Mouse (Mus musculus) forebrain, embryonic 11.5 days (tissue): Measurements from ENCODE around the gene Gm48552. TPM values are rescaled to one million over a fixed set of nuclear protein-coding genes. Genes with fewer than 3 reads are reported as not detected.
A peak's percentile ranks its signal among the peaks of the same experiment; 100 is the strongest.

ENCODE experiments used
- ATAC-seq: fragments of 200-750 bp; cut with Nextera tagmentation; replicated peaks from 2 replicates; pipeline ENCODE4 v1.8.0; 2017; ENCODE audit warnings: moderate TSS enrichment; ENCODE audit not compliant: low FRiP score
- DNase-seq: peaks from one replicate; pipeline ENCODE4 v3.0.0-alpha.2; 2017; ENCODE audit warnings: low spot score
- H3K27ac ChIP-seq: fragments of 300-500 bp; sonication (generic); 2 replicates; pipeline ENCODE4 v1.5.1; 2014; ENCODE audit warnings: low read depth, low read length
- H3K27me3 ChIP-seq: fragments of 300-500 bp; sonication (generic); 2 replicates; pipeline ENCODE4 v1.6.1; 2014; ENCODE audit warnings: mild to moderate bottlenecking, low read length, mixed read lengths; ENCODE audit not compliant: control insufficient read depth, insufficient read depth
- H3K36me3 ChIP-seq: fragments of 300-500 bp; sonication (generic); 2 replicates; pipeline ENCODE4 v1.6.1; 2014; ENCODE audit warnings: mild to moderate bottlenecking, low read length, moderate library complexity, mixed read lengths; ENCODE audit not compliant: control insufficient read depth, insufficient read depth
- H3K4me1 ChIP-seq: fragments of 300-500 bp; sonication (generic); replicated peaks from 2 replicates; pipeline ENCODE4 v1.6.1; 2014; ENCODE audit warnings: low read length, mixed read lengths; ENCODE audit not compliant: control insufficient read depth, insufficient read depth
- H3K4me2 ChIP-seq: fragments of 300-500 bp; sonication (generic); 2 replicates; pipeline ENCODE4 v1.6.1; 2014; ENCODE audit warnings: low read depth, mild to moderate bottlenecking, low read length, moderate library complexity, mixed read lengths; ENCODE audit not compliant: severe bottlenecking
- H3K4me3 ChIP-seq: fragments of 300-500 bp; sonication (generic); 2 replicates; pipeline ENCODE4 v1.5.1; 2014; ENCODE audit warnings: low read depth, low read length
- H3K9ac ChIP-seq: fragments of 300-500 bp; sonication (generic); 2 replicates; pipeline ENCODE4 v1.6.1; 2014; ENCODE audit warnings: low read length
- H3K9me3 ChIP-seq: fragments of 300-500 bp; sonication (generic); 2 replicates; pipeline ENCODE4 v1.6.1; 2016; ENCODE audit warnings: low read length, mixed read lengths; ENCODE audit not compliant: control insufficient read depth
- WGBS: fragments of 180-500 bp; shearing (Covaris S2); extraction: QIAGEN DNeasy Blood & Tissue Kit; methylation state at CpG from one replicate; pipeline ENCODE4 v1.1.7; 2014; 5-methylcytosine and 5-hydroxymethylcytosine counted together
- polyA plus RNA-seq: library from polyadenylated mRNA; unstranded; fragments of >200 nt; fragmentation: Nextera tagmentation; extraction: Ambion mirVana; gene quantifications from 2 replicates; pipeline ENCODE4 v1.2.1, GENCODE M21; 2014

Gene Gm48552
- polyA plus RNA-seq, 1 experiment from 2014 or later, result 1.1 TPM

- WGBS, result 2% methylated on average over 78 of the region's 79 CpGs
- H3K27me3 ChIP-seq, result peaks cover 5% of the 10 kb centered on the region; the same call in 1 of the 2 replicates
- peak within 1 kb of the TSS; percentile 99 for H3K4me2 ChIP-seq
- no peaks in the 10 kb centered on the region for H3K36me3 ChIP-seq
- H3K27ac ChIP-seq, result no peak within 1 kb of the TSS
- H3K4me1 ChIP-seq, result peaks cover 7% of the 10 kb centered on the region; the same call in 1 of the 2 replicates
- H3K4me3 ChIP-seq, result peak within 1 kb of the TSS; percentile 64
- ATAC-seq (peak; percentile 92), DNase-seq (peak; percentile 93)
- no peaks in the 10 kb centered on the region for H3K9me3 ChIP-seq
- H3K9ac ChIP-seq, result peak within 1 kb of the TSS; percentile 64
Observed at GRCm38 (mm10) chr10:81356991-81357844, 31.6 kb upstream of the Gm48552 start, which contains the start of gene Mfsd12. Mfsd12 (plus strand) TSS chr10:81357491.

GRCm38 (mm10) chr10:81358209-81358608 lies 30.6 kb upstream of the Gm48552 start:
- peak overlapping the region; percentile 64 for H3K9ac ChIP-seq
- H3K27ac ChIP-seq, result no peak overlapping the region
- no peak for DNase-seq
- H3K9me3 ChIP-seq, result no peaks in the 10 kb centered on the region
- H3K4me2 ChIP-seq, result peak overlapping the region; percentile 99
- H3K4me3 ChIP-seq, result peak overlapping the region; percentile 64
- no peak; the same call in 1 of the 2 replicates for ATAC-seq
- H3K4me1 ChIP-seq, result peaks cover 8% of the 10 kb centered on the region; the same call in 1 of the 2 replicates
- H3K27me3 ChIP-seq, result peaks cover 10% of the 10 kb centered on the region; the same call in 1 of the 2 replicates
- no peaks in the 10 kb centered on the region for H3K36me3 ChIP-seq
- 36% methylated on average over 4 of the region's 4 CpGs for WGBS

GRCm38 (mm10) chr10:81358841-81359240 lies 30.0 kb upstream of the Gm48552 start:
- 55% methylated on average over 1 of the region's 1 CpGs for WGBS
- no peaks in the 10 kb centered on the region for H3K36me3 ChIP-seq
- H3K9ac ChIP-seq, result no peak overlapping the region
- no peaks in the 10 kb centered on the region for H3K9me3 ChIP-seq
- H3K4me3 ChIP-seq, result no peak overlapping the region
- no peak overlapping the region for H3K27ac ChIP-seq
- peaks cover 14% of the 10 kb centered on the region; the same call in 1 of the 2 replicates for H3K4me1 ChIP-seq
- H3K27me3 ChIP-seq, result peaks cover 15% of the 10 kb centered on the region
- H3K4me2 ChIP-seq, result no peak overlapping the region
- ATAC-seq, result no peak
- DNase-seq, result no peak

- DNase-seq, result no peak
- Histone ChIP-seq H3K4me2 (no peak overlapping the region), H3K27ac (no peak overlapping the region), H3K9ac (no peak overlapping the region), H3K4me3 (no peak overlapping the region), H3K4me1 (peaks cover 30% of the 10 kb centered on the region), H3K27me3 (peaks cover 24% of the 10 kb centered on the region), H3K36me3 (no peaks in the 10 kb centered on the region), H3K9me3 (no peaks in the 10 kb centered on the region)
- no peak for ATAC-seq
- 71% methylated on average over 8 of the region's 8 CpGs for WGBS
Observed at GRCm38 (mm10) chr10:81360721-81361120, 28.1 kb upstream of the Gm48552 start.

- peaks cover 19% of the 10 kb centered on the region for H3K27me3 ChIP-seq
- peaks cover 36% of the 10 kb centered on the region for H3K4me1 ChIP-seq
- H3K36me3 ChIP-seq, result peaks cover 5% of the 10 kb centered on the region; the same call in 1 of the 2 replicates
- no peaks in the 10 kb centered on the region for H3K9me3 ChIP-seq
- DNase-seq (no peak), ATAC-seq (no peak)
- no peak overlapping the region for H3K4me2 ChIP-seq
- WGBS, result 73% methylated on average over 12 of the region's 12 CpGs
- no peak overlapping the region for H3K27ac ChIP-seq
- no peak overlapping the region for H3K9ac ChIP-seq
- no peak overlapping the region for H3K4me3 ChIP-seq
Observed at GRCm38 (mm10) chr10:81362336-81362949, 26.4 kb upstream of the Gm48552 start.

GRCm38 (mm10) chr10:81363436-81364346 lies 25.1 kb upstream of the Gm48552 start:
- peak overlapping the region; percentile 24 for H3K4me3 ChIP-seq
- ATAC-seq, result 0 out of 2 replicates have a peak, but pooled peaks have one; percentile 3
- H3K27me3 ChIP-seq, result peaks cover 19% of the 10 kb centered on the region
- H3K9ac ChIP-seq, result peak overlapping the region; percentile 47
- peak overlapping the region; percentile 53 for H3K4me2 ChIP-seq
- H3K9me3 ChIP-seq, result no peaks in the 10 kb centered on the region
- peaks cover 36% of the 10 kb centered on the region for H3K4me1 ChIP-seq
- no peak for DNase-seq
- H3K27ac ChIP-seq, result no peak overlapping the region
- peaks cover 17% of the 10 kb centered on the region for H3K36me3 ChIP-seq
- 8% methylated on average over 54 of the region's 54 CpGs for WGBS

- DNase-seq (no peak), ATAC-seq (0 out of 2 replicates have a peak, but pooled peaks have one; percentile 4)
- Histone ChIP-seq H3K9me3 (no peaks in the 10 kb centered on the region), H3K4me1 (peaks cover 29% of the 10 kb centered on the region), H3K27me3 (peaks cover 19% of the 10 kb centered on the region), H3K4me3 (peak overlapping the region; percentile 24; the same call in 1 of the 2 replicates), H3K4me2 (peak overlapping the region; percentile 53), H3K9ac (peak overlapping the region; percentile 29; the same call in 1 of the 2 replicates), H3K36me3 (peaks cover 21% of the 10 kb centered on the region), H3K27ac (no peak overlapping the region)
- 16% methylated on average over 28 of the region's 28 CpGs for WGBS
Observed at GRCm38 (mm10) chr10:81364666-81365065, 24.1 kb upstream of the Gm48552 start.

GRCm38 (mm10) chr10:81365073-81365472 lies 23.7 kb upstream of the Gm48552 start:
- Histone ChIP-seq H3K27me3 (peaks cover 19% of the 10 kb centered on the region), H3K9ac (peak overlapping the region; percentile 29; the same call in 1 of the 2 replicates), H3K27ac (no peak overlapping the region), H3K4me3 (no peak overlapping the region), H3K4me1 (peaks cover 29% of the 10 kb centered on the region), H3K36me3 (peaks cover 24% of the 10 kb centered on the region), H3K9me3 (no peaks in the 10 kb centered on the region), H3K4me2 (no peak overlapping the region)
- DNase-seq (no peak), ATAC-seq (0 out of 2 replicates have a peak, but pooled peaks have one; percentile 9)
- 36% methylated on average over 4 of the region's 4 CpGs for WGBS
